Mouse (Mus musculus): ENCODE measurements around the gene Mctp2. TPM values are rescaled to one million over a fixed set of nuclear protein-coding genes. Genes with fewer than 3 reads are reported as not detected.

Gene Mctp2
- polyA plus RNA-seq, 1 experiment from 2014 or later = 0.70 TPM

DNA sequence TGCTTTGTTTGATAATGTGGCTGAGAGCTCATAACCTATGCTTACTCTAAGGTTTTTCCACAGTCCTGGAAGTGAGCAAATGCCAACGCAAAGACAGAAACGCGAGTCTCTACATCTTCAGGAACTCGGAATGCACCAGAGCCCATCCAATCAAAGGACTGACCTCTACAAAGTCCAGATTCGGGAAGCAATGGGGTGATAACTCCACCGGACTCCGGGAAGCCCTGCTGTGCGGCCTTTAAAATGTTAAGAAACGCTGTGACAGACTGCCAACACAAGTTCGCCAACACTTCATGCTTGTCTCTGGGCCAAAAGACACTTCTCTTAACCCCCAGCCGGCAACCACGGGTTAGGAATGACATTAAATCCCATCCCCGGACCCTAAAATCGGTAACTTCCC, 437 bp downstream of the Mctp2 start:
- Histone ChIP-seq H3K9me3 (replicated peaks) (no peaks in the 10 kb centered on the region), H3K27ac (ENCODE audit: poor library complexity, severe bottlenecking) (no peak overlapping the region), H3K4me1 (replicated peaks) (peaks cover 15% of the 10 kb centered on the region; the same call in 1 of the 2 replicates), H3K9ac (peak overlapping the region; percentile 67), H3K27me3 (replicated peaks) (peaks cover 11% of the 10 kb centered on the region; the same call in 1 of the 2 replicates), H3K4me3 (peak overlapping the region; percentile 65), H3K36me3 (no peaks in the 10 kb centered on the region), H3K4me2 (peak overlapping the region; percentile 100)
- 2% methylated on average over 14 of the region's 14 CpGs for WGBS
- no peak for ATAC-seq (ENCODE audit: insufficient number of reproducible peaks, low FRiP score)

DNA sequence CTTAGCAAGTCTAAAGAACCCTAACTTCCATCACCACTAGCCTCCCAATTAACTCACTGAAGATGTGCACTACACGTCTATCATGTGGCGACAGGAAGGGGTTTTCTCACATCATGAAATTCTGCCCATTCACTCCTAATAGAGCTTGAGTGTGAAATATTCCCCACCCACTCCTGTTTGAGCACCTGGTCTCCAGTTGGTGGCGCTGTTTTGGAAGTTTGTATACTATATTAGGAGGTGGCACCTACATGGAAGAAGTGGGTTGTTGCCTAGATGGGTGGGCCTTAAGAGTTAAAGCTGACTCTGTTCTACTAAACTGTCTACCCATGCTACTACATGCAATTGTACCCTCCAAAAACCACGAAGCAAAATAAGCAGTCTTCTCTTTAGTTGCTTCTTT, 4.7 kb downstream of the Mctp2 start:
- ATAC-seq (ENCODE audit: insufficient number of reproducible peaks, low FRiP score) = no peak
- no peaks in the 10 kb centered on the region for H3K9me3 ChIP-seq (replicated peaks)
- no peak overlapping the region for H3K27ac ChIP-seq (ENCODE audit: poor library complexity, severe bottlenecking)
- 62% methylated on average over 4 of the region's 4 CpGs for WGBS
- peaks cover 12% of the 10 kb centered on the region; the same call in 1 of the 2 replicates for H3K4me1 ChIP-seq (replicated peaks)
- no peaks in the 10 kb centered on the region for H3K36me3 ChIP-seq
- H3K4me2 ChIP-seq = no peak overlapping the region
- peaks cover 11% of the 10 kb centered on the region; the same call in 1 of the 2 replicates for H3K27me3 ChIP-seq (replicated peaks)
- H3K4me3 ChIP-seq = no peak overlapping the region
- H3K9ac ChIP-seq = no peak overlapping the region

DNA sequence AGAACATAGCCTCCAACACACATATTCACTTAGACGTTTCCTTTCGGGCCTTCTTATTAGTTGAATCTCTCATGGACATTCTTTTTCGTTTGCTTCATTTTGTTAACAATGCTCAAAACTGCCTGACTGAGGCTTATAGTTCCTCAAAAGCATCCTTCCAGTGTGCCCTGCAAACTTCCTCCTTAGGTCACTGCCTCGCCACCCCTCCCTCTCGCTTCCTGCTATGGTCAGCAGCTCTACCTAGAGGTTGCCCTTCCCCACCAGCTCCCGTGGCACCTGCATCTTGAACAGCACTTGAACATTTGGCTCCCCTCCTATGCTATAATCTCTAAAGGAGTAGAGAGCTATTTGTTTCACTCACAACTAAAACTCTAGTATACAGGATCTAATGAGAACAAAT, 6.7 kb downstream of the Mctp2 start:
- WGBS = 73% methylated on average over 6 of the region's 6 CpGs

DNA sequence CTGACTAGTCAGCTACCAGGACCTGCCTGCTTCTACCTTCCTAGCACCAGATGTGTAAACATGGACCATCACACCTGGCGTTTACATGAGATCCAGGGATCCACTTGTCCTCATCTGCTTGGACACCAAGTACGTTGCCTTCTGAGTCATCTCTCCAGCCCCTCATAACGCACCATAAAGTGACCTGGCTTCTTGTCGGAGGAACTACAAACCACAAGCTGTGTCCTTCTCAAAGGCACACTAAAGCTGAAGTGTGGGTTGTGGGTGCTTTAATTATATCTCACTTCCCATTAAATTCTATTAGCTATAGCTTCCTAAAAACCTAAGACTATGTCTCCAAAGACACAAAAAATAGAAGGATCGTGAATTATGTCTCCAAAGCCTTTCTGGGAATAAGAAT, 9.4 kb downstream of the Mctp2 start:
- Histone ChIP-seq H3K9ac (no peak overlapping the region), H3K4me3 (no peak overlapping the region), H3K4me1 (replicated peaks) (no peaks in the 10 kb centered on the region), H3K9me3 (replicated peaks) (no peaks in the 10 kb centered on the region), H3K36me3 (no peaks in the 10 kb centered on the region), H3K27me3 (replicated peaks) (no peaks in the 10 kb centered on the region), H3K4me2 (no peak overlapping the region), H3K27ac (ENCODE audit: poor library complexity, severe bottlenecking) (no peak overlapping the region)
- WGBS = 76% methylated on average over 5 of the region's 5 CpGs
- no peak for ATAC-seq (ENCODE audit: insufficient number of reproducible peaks, low FRiP score)

More for the DNA sequence above, 6.7 kb downstream of the Mctp2 start:
- Histone ChIP-seq H3K4me3 (no peak overlapping the region), H3K4me1 (replicated peaks) (no peaks in the 10 kb centered on the region), H3K9me3 (replicated peaks) (no peaks in the 10 kb centered on the region), H3K27me3 (replicated peaks) (no peaks in the 10 kb centered on the region), H3K36me3 (no peaks in the 10 kb centered on the region), H3K27ac (ENCODE audit: poor library complexity, severe bottlenecking) (no peak overlapping the region), H3K4me2 (no peak overlapping the region), H3K9ac (no peak overlapping the region)
- ATAC-seq (ENCODE audit: insufficient number of reproducible peaks, low FRiP score) = no peak

DNA sequence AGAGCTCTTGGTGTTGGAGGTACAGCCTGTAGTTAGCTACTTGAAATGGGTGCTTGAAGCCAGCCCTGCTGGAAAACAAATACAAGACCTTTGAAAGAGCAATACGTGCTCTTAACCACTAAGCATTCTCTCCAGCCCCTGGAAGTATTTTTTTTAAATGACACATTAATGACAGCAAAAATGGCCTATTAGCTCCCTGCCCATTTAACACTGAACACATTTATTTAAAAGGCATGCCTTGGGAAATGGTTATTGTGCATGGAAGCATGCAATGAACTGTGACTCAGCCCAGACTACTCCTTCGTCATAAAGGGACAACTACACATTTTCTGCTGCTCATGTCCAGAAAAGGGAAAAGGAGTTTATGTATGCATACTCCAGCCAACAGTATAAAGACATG, 10.2 kb downstream of the Mctp2 start:
- Histone ChIP-seq H3K4me3 (no peak overlapping the region), H3K36me3 (no peaks in the 10 kb centered on the region), H3K9me3 (replicated peaks) (no peaks in the 10 kb centered on the region), H3K4me1 (replicated peaks) (no peaks in the 10 kb centered on the region), H3K27me3 (replicated peaks) (no peaks in the 10 kb centered on the region), H3K4me2 (no peak overlapping the region), H3K27ac (ENCODE audit: poor library complexity, severe bottlenecking) (no peak overlapping the region), H3K9ac (no peak overlapping the region)
- WGBS = 85% methylated on average over 2 of the region's 2 CpGs
- ATAC-seq (ENCODE audit: insufficient number of reproducible peaks, low FRiP score) = no peak

DNA sequence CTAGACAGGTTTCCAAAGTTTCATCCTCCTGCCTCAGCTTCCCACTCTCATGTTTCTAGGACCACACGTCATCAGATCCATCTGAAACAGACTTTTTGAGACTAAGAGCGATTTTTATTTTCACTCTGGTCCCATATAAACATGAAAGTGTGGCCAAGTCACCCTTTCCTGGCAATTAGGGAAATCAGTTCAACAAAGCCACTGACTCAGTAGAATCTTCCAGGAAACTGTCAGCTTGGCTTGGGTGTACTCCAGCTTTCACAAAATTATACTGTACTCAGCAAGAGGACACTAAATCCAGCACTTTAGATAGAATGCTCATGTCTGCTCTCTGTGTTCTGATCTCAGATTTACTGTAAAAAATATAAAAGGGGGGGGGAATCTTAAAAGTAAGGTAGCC, 11.5 kb downstream of the Mctp2 start:
- WGBS = 64% methylated on average over 2 of the region's 2 CpGs
- H3K4me3 ChIP-seq = no peak overlapping the region
- no peaks in the 10 kb centered on the region for H3K27me3 ChIP-seq (replicated peaks)
- no peak overlapping the region for H3K27ac ChIP-seq (ENCODE audit: poor library complexity, severe bottlenecking)
- no peaks in the 10 kb centered on the region for H3K36me3 ChIP-seq
- no peaks in the 10 kb centered on the region for H3K4me1 ChIP-seq (replicated peaks)
- H3K4me2 ChIP-seq = no peak overlapping the region
- H3K9ac ChIP-seq = no peak overlapping the region
- ATAC-seq (ENCODE audit: insufficient number of reproducible peaks, low FRiP score) = no peak
- H3K9me3 ChIP-seq (replicated peaks) = no peaks in the 10 kb centered on the region

DNA sequence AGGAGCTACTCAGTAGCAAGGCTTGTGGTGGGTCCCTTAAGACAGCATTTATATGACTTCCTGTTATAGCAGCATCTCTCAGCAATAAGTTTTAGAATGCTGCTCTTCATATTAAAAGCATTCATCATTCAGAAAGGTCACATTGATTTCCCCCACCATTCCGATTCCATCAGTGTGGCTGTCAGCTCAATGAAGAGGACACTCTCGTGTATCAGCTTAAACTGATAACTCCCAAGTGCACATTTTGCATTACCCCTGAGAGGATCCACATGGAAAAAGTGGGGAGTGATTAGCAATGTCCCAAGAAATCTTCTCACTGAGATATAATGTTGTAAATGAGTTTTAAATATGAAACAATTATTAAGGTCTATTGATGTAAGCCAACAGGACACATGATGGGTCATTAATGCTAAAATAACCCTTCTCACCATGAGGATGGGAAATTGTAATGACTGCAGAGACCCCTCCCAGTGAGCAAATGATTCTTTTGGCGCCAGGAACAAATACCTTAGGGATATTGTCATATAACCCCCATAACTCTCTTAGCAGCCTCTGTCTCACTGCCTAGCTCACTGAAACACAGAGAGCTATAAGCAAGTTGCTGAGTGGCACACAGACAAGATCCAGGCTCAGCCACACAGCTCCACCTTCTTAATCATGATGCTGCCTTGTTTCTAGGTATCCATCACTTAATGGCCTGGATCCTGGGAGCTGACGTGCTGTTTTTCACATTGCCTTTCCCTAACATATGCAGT, 12.4 kb downstream of the Mctp2 start:
- no peak overlapping the region for H3K4me3 ChIP-seq
- H3K27ac ChIP-seq (ENCODE audit: poor library complexity, severe bottlenecking) = no peak overlapping the region
- 45% methylated on average over 4 of the region's 4 CpGs for WGBS
- no peaks in the 10 kb centered on the region for H3K27me3 ChIP-seq (replicated peaks)
- H3K4me1 ChIP-seq (replicated peaks) = no peaks in the 10 kb centered on the region
- H3K9ac ChIP-seq = no peak overlapping the region
- no peaks in the 10 kb centered on the region for H3K36me3 ChIP-seq
- H3K4me2 ChIP-seq = no peak overlapping the region
- no peak for ATAC-seq (ENCODE audit: insufficient number of reproducible peaks, low FRiP score)
- H3K9me3 ChIP-seq (replicated peaks) = no peaks in the 10 kb centered on the region

DNA sequence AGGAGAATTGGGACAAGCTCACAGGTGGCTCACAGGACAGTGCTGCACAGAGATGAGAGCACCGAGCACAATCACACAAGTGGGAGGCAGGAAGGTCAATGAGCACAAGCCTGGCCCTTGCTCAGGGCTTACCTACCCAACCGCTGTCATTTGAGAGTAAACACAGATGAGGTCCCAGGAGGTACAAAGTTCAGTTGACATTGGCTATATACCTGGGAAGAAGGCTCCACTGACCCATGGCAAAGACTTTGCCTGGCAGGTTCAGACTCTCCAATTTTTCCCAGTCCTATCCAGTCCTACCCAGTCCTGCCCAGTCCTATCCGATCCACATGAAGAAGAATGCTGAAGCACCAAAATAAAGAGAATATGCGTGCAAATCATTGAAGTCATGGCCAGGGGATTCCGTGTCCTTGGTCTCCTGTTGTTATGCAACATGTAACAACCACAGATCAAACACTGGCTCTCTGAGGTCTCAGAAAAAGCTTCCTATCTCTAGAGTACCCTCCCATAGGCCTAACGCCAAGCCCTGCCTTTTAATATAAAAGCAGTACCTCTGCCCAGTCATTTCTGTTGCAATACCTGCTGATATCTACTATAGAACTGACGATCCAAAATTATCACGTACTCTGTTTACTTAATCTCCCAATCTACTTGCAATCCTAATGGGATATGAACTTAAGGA, 14.0 kb downstream of the Mctp2 start:
- Histone ChIP-seq H3K36me3 (no peaks in the 10 kb centered on the region), H3K27ac (ENCODE audit: poor library complexity, severe bottlenecking) (no peak overlapping the region), H3K9ac (no peak overlapping the region), H3K4me3 (no peak overlapping the region), H3K27me3 (replicated peaks) (no peaks in the 10 kb centered on the region), H3K4me2 (no peak overlapping the region), H3K9me3 (replicated peaks) (no peaks in the 10 kb centered on the region), H3K4me1 (replicated peaks) (no peaks in the 10 kb centered on the region)
- 78% methylated on average over 8 of the region's 8 CpGs for WGBS
- no peak for ATAC-seq (ENCODE audit: insufficient number of reproducible peaks, low FRiP score)

DNA sequence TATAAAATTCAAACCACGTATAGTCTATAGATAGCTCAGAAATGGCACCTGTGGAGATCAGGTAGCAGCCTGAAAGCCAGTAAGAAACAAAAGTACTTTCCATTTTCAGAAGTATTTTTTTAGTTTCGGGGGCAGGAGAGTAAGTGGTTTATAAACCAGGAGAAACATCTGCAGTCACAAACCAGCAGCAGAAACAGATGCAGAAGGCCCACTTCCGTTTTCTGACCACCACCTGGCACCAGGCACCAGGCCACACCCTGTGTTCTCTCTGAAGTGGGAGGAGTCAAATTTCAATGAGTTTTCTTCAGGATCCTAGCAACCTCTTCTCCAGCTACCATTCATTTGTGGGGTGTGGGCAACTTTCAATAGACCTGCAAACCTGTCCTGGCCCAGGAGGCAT, 25.7 kb downstream of the Mctp2 start:
- H3K9ac ChIP-seq = no peak overlapping the region
- 65% methylated on average over 3 of the region's 3 CpGs for WGBS
- no peak overlapping the region for H3K4me2 ChIP-seq
- no peaks in the 10 kb centered on the region for H3K36me3 ChIP-seq
- H3K4me1 ChIP-seq (replicated peaks) = no peaks in the 10 kb centered on the region
- no peaks in the 10 kb centered on the region for H3K27me3 ChIP-seq (replicated peaks)
- no peak for ATAC-seq (ENCODE audit: insufficient number of reproducible peaks, low FRiP score)
- H3K4me3 ChIP-seq = no peak overlapping the region
- no peak overlapping the region for H3K27ac ChIP-seq (ENCODE audit: poor library complexity, severe bottlenecking)
- no peaks in the 10 kb centered on the region for H3K9me3 ChIP-seq (replicated peaks)

DNA sequence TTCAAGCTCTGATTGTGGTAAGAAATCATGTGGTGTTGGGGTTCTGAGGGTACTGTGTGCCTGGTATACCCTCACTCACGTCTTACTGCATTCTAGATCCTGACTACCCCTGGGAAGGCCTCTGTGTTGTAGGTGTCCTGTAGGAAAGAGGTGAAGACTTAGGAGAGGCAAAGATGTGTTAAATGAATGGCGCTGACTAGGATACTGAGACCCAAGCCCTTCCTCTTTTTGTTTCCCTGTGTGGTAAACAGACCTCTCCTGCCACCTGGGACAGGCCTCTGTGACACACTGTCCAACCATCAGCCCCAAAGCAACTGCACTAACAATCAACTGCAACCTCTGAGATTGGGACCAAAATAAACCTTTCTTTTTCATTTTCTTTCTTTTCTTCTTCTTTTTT, 28.0 kb downstream of the Mctp2 start:
- H3K27ac ChIP-seq (ENCODE audit: poor library complexity, severe bottlenecking) = no peak overlapping the region
- WGBS = 76% methylated on average over 2 of the region's 2 CpGs

DNA sequence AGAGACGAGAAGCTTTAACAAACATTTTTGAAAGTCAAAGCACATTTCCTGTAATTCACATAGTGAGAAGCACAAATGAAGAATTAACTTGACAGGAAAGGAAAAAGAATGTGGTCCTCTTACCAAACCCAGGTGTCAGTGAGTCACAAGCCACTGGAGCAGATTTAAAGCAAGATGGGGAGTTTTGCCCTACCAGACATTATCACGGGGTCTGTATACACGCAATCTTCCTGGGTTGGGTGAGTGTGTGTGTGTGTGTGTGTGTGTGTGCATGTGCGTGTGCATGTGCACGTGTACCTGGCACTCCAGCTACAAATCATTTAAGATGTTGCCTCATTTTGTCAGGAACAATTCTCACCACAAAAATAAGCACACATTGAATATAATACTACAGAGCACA, 30.9 kb downstream of the Mctp2 start:
- no peaks in the 10 kb centered on the region for H3K4me1 ChIP-seq (replicated peaks)
- no peak overlapping the region for H3K4me3 ChIP-seq
- no peaks in the 10 kb centered on the region for H3K36me3 ChIP-seq
- H3K27me3 ChIP-seq (replicated peaks) = no peaks in the 10 kb centered on the region
- ATAC-seq (ENCODE audit: insufficient number of reproducible peaks, low FRiP score) = no peak
- no peak overlapping the region for H3K4me2 ChIP-seq
- 72% methylated on average over 5 of the region's 5 CpGs for WGBS
- no peaks in the 10 kb centered on the region for H3K9me3 ChIP-seq (replicated peaks)
- H3K9ac ChIP-seq = no peak overlapping the region
- H3K27ac ChIP-seq (ENCODE audit: poor library complexity, severe bottlenecking) = no peak overlapping the region

More for the DNA sequence above, 28.0 kb downstream of the Mctp2 start:
- no peak overlapping the region for H3K9ac ChIP-seq
- H3K4me2 ChIP-seq = no peak overlapping the region
- no peak for ATAC-seq (ENCODE audit: insufficient number of reproducible peaks, low FRiP score)
- no peaks in the 10 kb centered on the region for H3K27me3 ChIP-seq (replicated peaks)
- H3K4me1 ChIP-seq (replicated peaks) = no peaks in the 10 kb centered on the region
- H3K9me3 ChIP-seq (replicated peaks) = no peaks in the 10 kb centered on the region
- no peak overlapping the region for H3K4me3 ChIP-seq
- no peaks in the 10 kb centered on the region for H3K36me3 ChIP-seq

All from heart, embryonic 12.5 days (tissue).